Mouse (Mus musculus) mesoderm, embryonic 11.5 days (tissue): Measurements from ENCODE around the gene Plekhh2.

Source experiments
- DNase-seq: peaks from one replicate; pipeline ENCODE4 v3.0.0-alpha.2; 2012; ENCODE audit warnings: low read depth, low spot score

Gene Plekhh2

GRCm38 (mm10) chr17:84511682-84512515 lies at the start of gene Plekhh2:
Gene Plekhh2 (plus strand): TSS chr17:84511895.
- peak; percentile 86 for DNase-seq

DNA sequence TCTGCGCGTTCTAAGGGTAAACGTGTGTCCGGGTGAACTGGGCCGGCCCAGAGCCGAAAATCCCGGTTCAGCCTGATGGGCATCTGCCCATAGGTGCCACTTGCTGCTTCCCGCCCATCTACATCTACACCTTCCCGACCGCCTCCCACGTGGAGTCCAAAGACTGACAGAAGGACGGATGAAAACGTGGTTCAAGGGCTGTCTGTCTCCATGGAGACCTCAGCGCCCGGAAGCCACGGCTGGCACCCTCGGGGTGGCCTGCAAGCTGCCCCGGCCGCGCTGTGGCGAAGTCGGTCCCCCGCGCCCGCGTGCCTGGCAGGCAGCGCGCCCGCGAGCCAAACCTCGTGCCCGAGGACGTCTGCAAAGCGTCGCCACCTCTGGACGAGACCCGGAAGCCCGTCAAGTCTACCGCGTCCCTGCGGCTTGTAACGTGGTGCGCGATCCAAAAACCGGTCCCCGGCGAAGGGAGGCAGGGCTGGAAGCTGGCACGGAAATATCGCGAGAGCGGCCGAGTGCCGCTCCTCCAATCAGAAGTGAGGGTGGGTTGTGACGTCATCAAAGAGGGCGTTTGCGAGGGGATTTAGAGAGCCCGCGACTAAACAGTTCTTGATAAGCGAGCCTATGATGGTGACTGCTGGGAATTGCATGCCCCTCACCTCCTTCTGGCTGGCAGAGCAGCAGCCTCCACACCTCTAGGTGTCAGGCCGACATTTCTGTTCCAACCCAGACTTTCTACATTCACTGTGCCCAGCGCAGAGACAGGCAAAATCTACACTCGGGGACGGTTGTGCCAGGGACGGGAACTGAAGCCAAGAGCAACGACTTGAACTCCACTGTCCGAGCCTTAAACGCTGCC lies 45.7 kb upstream of the Plekhh2 start, which contains the start of gene Thada:
Thada (minus strand) TSS at position 453 of the 856 bp plus-strand sequence.
- peak; percentile 100 for DNase-seq

- DNase-seq: no peak
Measured at GRCm38 (mm10) chr17:84474312-84474711, 37.4 kb upstream of the Plekhh2 start.

DNA sequence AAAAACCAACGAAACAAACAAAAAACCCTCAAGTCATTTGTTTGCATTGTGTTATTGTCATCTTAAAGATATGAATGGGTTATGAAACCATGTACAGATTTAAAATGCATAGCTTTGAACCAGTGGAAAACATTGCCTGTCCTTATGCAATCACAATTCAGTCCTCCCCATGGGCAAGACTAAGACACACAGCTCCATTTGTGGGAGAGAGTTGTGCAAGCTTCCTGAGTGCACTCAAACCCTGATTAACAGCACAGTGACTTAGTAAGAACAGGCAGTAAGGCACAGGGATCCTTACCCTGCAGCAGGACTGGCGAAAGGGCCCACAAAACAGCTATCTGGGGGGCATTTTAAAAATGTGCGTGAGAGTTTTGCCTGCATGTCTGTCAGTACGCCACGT lies 34.5 kb upstream of the Plekhh2 start:
- DNase-seq: no peak

DNA sequence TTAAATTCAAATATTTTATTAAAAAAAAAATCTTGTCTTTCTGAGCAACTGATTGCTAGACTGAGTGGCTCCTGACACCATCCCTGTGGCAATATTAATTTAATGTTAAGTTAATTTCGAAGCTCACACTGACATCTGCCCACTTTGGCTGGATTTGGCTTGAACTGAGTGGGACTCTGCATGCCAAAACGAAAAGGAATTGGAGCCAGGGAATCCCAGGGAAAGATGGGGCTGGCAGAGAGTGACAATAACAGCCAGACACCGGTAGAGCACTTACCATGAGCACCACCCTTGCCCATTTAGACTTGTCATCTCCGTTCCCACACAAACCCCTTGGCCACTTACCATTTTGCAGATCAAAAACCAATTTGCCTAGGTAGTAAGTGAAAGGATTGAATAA lies 33.4 kb upstream of the Plekhh2 start:
- no peak for DNase-seq

DNA sequence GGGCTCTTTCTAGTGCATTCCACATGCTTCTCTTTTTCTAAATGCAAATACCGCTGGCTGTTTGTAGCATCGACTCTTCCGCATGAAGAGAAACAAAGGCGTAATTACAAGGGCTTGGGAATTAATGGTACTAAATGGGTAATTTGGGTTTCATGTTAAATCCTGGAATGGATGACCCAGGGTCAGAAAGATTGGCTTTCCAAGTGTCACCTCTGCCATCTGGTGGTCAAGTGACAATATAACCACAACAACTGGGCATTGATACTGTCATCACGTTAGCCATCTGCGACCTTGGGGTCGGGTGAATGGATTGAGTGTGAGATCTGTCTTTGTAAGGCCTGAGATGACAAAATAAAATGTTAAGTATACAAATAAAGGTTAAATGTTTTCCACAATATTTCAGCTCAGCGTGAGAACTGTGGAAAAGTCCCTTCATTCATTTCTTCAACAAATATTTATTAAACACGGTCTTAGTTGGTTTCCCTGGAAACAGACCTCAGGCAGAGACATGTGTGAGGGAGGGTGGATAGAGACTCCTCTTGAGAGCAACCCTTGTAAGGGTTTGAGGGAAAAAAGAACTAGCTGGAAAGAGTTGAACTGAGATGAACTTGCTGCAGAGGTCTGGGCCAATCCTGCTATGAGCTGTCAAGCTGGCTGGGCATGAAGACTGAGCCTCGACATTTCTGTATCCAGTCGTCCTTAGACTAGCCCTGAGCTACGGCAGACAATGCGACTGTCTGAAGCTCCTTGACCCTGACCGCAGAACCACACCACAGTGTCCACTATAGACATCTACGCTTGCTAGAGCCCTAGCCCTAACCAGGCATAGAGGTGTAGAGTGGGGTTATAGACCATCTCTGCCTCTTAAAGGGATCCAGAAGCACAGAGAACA lies 31.0 kb upstream of the Plekhh2 start:
- DNase-seq: peak; percentile 58

DNA sequence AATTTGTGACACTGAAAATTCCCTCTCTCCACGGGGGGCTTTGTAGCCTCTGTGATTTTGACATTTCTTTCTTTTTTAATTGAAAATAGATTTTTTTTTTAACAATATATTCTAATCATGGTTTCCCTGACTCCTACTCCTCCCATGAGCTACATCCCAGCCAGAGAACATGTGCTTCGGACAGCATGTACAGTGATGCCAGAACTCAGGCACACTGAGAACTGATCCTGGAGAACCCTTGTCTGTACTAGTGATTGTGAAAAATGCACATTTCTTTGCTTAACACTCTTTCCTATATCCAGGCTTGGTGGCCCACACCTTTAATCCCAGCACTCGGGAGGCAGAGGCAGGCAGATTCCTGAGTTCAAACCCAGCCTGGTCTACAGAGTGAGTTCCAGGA lies 28.9 kb upstream of the Plekhh2 start:
- DNase-seq: no peak

- DNase-seq: no peak
Measured at GRCm38 (mm10) chr17:84483673-84484320, 27.9 kb upstream of the Plekhh2 start.

GRCm38 (mm10) chr17:84487415-84487814 lies 24.3 kb upstream of the Plekhh2 start:
- DNase-seq: no peak

- peak; percentile 51 for DNase-seq
Measured at GRCm38 (mm10) chr17:84492255-84492880, 19.3 kb upstream of the Plekhh2 start.

- DNase-seq: no peak
Measured at GRCm38 (mm10) chr17:84497026-84497425, 14.7 kb upstream of the Plekhh2 start.

- no peak for DNase-seq
Measured at GRCm38 (mm10) chr17:84497559-84497958, 14.1 kb upstream of the Plekhh2 start.

DNA sequence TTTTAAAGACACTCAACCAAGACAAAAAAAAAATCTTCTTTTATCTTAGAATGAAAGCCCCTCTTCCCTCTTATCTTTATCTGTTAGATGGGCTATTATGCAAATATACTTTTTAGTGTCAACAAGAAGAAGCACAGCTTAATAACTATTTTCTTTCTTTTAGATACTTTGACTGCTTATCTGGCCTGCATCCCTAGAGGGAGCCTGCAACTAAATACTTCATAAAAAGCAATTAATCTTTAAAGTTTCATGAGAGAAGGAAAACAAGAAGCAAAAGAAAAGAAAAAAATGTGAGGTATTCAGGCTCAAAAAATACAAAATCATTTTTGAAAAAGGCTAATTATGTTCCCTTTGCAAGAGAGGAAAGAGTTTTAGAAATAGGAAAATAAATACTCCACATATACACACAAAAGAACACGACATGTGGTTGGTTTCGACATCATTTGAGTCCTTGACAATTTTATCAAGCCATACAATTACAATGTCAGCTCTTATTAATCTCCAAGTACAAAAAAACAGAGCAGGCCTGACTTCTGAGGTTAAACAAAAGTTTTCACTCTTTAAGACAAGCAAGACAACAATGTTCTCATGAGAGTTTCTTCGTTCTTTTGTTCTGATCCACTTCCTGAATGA lies 13.6 kb upstream of the Plekhh2 start:
- DNase-seq: no peak

- DNase-seq: no peak
Measured at GRCm38 (mm10) chr17:84498639-84499038, 13.1 kb upstream of the Plekhh2 start.

GRCm38 (mm10) chr17:84502341-84502740 lies 9.4 kb upstream of the Plekhh2 start:
- no peak for DNase-seq

GRCm38 (mm10) chr17:84505922-84506321 lies 5.8 kb upstream of the Plekhh2 start:
- no peak for DNase-seq

DNA sequence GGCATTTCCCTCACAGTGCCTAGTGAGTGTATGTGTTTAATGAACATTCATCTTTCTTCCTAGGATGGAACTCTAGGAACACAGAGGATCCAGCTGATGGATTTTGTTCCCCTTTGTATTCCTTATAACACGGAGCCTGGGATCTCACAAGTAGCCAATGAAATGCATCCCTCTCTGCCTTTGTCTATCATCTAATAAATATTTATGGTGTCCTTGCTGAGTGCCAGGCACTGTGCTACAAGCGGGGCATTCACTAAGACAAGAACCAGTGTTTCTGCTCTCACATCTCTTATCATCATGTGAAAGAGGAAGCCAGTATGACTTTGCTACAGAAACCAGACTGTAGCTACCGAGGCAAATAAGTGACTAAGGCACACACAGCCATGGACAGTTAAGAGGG lies 3.0 kb upstream of the Plekhh2 start:
- DNase-seq: no peak

DNA sequence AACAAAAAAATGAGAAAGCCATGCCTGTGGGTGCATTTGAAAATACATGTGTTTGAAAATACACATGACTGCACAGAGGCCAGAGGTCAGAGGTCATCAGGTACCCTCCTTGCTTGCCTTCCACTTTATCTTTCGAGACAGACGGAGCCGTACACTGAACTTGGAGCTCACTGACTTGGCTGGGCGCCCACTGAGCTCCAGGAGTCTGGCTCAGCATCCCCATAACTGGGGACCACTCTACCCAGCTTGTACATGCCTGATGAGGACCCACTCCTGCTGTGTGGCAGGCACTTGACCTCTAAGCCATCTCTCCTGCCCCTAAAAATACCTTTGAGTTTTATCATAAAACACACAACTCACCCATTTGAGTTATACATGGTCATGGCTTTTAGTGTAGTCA lies 2.5 kb upstream of the Plekhh2 start:
- no peak for DNase-seq

DNA sequence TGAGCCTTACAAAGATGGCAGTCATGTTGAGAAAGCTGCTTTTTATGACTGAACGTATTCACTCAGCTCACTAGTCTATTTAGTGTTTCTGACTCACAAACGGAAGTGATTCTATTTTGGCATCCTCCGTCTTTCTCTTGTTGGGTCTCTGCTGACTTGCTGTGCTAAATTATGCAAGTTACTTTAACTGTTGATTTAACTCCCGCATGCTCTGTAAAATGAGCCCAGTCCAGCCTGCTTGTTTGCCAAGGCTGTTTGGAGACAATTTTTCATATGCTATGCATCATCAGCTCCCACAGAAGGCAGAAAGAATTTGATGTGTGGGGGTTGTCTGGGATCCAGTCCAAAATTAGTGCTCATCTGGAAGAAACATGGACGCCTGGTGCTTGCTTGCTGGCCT lies 1.3 kb upstream of the Plekhh2 start:
- DNase-seq: no peak
